Mouse (Mus musculus) thymus, adult 2 months (tissue): ENCODE results near the gene Dusp22.

Source experiments
- CTCF ChIP-seq: fragments of 200-500 bp; IDR thresholded peaks from 2 replicates; pipeline ENCODE4 v1.5.1; 2012; ENCODE audit warnings: mild to moderate bottlenecking, control low read depth, low read length, moderate library complexity, borderline replicate concordance; ENCODE audit not compliant: control insufficient read depth, poor library complexity, insufficient read depth; ENCODE audit errors: extremely low read depth
- POLR2A ChIP-seq: fragments of 200-500 bp; IDR thresholded peaks from 2 replicates; pipeline ENCODE4 v1.6.1; 2012; ENCODE audit warnings: mild to moderate bottlenecking, low read length, control low read depth, moderate library complexity; ENCODE audit not compliant: control insufficient read depth, poor library complexity, insufficient read depth; ENCODE audit errors: extremely low read depth

DNA sequence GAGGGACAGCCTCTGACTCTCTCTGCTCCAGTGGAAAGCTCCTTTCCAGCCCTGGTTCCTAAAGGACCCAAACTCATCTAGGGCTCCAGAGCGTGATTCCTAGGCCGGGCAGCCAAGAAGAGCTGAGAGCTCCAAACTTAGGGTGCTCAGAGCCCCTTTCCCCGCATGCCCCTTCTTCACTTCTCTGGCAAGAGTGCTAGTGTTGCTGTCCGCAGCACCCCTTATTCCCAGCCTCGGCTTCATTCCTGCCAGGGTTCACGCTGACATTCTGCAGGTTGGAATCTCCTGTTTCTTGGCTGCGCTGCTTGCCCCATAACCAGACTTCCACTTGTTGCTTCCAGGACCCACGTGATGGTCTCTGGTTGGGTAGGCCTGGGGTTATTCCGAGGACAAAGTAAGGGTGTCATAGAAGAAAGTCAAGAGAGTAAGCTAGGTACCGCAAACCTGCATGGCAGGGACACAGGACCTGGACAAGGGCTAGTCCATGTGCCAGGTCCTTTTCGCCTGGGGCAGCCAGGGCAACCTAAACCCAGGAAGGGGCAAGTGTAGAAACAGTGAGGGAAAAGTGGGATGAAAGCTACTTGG lies 89.8 kb downstream of the Dusp22 start:
- TF ChIP-seq CTCF (no peak), POLR2A (no peak)
